Mouse (Mus musculus) embryonic facial prominence, embryonic 10.5 days (tissue): ENCODE measurements around the gene Olfr172. TPM values are rescaled to one million over a fixed set of nuclear protein-coding genes. Genes with fewer than 3 reads are reported as not detected.

Experiments used
- DNase-seq: peaks from one replicate; pipeline ENCODE4 v3.0.0-alpha.2; 2017; ENCODE audit warnings: low spot score
- H3K27ac ChIP-seq: fragments of 300-500 bp; sonication (generic); replicated peaks from 2 replicates; pipeline ENCODE4 v1.5.1; 2016; ENCODE audit warnings: mild to moderate bottlenecking
- H3K27me3 ChIP-seq: fragments of 300-500 bp; sonication (generic); replicated peaks from 2 replicates; pipeline ENCODE4 v1.6.1; 2016; ENCODE audit warnings: low read depth, mild to moderate bottlenecking; ENCODE audit not compliant: poor library complexity, severe bottlenecking
- H3K36me3 ChIP-seq: fragments of 300-500 bp; sonication (generic); replicated peaks from 2 replicates; pipeline ENCODE4 v1.6.1; 2016; ENCODE audit warnings: mild to moderate bottlenecking, moderate library complexity
- H3K4me1 ChIP-seq: fragments of 300-500 bp; sonication (generic); 2 replicates; pipeline ENCODE4 v1.6.1; 2016
- H3K4me3 ChIP-seq: fragments of 300-500 bp; sonication (generic); 2 replicates; pipeline ENCODE4 v1.5.1; 2016; ENCODE audit warnings: mild to moderate bottlenecking, moderate library complexity
- H3K9me3 ChIP-seq: fragments of 300-500 bp; sonication (generic); 2 replicates; pipeline ENCODE4 v1.6.1; 2016; ENCODE audit warnings: mild to moderate bottlenecking
- WGBS: fragments of 180-500 bp; shearing (Covaris S2); methylation state at CpG from one replicate; pipeline ENCODE4 v1.1.7; 2016; 5-methylcytosine and 5-hydroxymethylcytosine counted together
- microRNA-seq: library from miRNA; unstranded; fragments of <30 nt; microRNA quantifications from one replicate; pipeline ENCODE4, GENCODE M21; 2017
- polyA plus RNA-seq: library from polyadenylated mRNA; unstranded; fragments of >200 nt; fragmentation: Nextera tagmentation; extraction: Ambion mirVana; gene quantifications from 2 replicates; pipeline ENCODE4 v1.2.1, GENCODE M21; 2016

Gene Olfr172
- polyA plus RNA-seq, 1 experiment from 2014 or later = not detected

DNA sequence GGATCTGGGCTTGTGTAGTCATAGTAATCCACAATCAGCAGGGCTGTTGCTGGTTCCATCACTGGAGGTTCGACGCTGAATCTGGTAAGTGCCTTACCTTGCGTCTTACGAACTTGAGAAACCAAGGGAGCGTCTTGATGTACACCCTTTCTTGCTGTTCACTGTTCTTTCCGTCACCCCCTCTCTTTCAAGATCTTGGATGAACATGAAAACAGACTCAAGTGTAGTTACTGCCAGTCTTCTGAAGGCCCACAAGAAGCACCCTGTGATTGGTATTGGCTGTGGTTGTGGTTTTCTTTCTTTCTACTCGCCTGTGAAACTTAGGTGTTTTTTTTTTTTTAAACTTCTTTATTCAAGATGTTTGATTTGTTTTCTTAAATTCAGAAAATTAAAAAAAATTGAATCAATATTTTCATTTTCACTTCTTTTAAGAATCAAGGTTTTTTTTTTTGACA, 44.3 kb downstream of the Olfr172 start, which contains the start of gene Gpr15:
Gpr15 (minus strand) TSS at position 405 of the 455 bp plus-strand sequence.
- 91% methylated on average over 7 of the region's 7 CpGs for WGBS
- Histone ChIP-seq H3K9me3 (no peaks in the 10 kb centered on the region), H3K36me3 (no peaks in the 10 kb centered on the region), H3K27me3 (0 out of 2 replicates have a peak, but pooled peaks cover 3% of the 10 kb centered on the region), H3K4me1 (no peaks in the 10 kb centered on the region), H3K27ac (no peak within 1 kb of the TSS), H3K4me3 (no peak within 1 kb of the TSS)
- no peak for DNase-seq

DNA sequence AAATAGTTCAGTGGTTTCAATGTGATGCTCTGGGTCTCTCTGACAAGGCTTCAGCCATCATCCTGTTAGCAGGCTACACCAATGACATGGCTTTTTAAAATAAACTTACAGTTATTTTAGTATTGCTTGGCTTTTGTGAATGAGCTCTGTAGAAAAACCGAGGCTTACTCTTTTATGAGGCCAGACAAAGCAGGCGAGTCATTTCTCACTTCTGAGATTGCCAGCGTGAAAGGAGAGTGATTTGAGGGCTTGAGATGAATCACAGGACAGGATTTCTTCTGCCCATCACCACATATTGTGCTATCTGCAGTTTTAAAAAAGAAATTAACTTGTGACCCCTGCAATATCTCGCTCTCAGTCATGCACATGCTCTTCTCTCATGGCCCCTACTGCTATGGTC, 48.0 kb downstream of the Olfr172 start:
- 84% methylated on average over 4 of the region's 4 CpGs for WGBS
- H3K4me3 ChIP-seq = no peak overlapping the region
- 0 out of 2 replicates have a peak, but pooled peaks cover 3% of the 10 kb centered on the region for H3K27me3 ChIP-seq
- DNase-seq = no peak
- no peaks in the 10 kb centered on the region for H3K9me3 ChIP-seq
- H3K4me1 ChIP-seq = no peaks in the 10 kb centered on the region
- no peak overlapping the region for H3K27ac ChIP-seq
- H3K36me3 ChIP-seq = no peaks in the 10 kb centered on the region

- Histone ChIP-seq H3K36me3 (no peaks in the 10 kb centered on the region), H3K4me3 (no peak overlapping the region), H3K4me1 (no peaks in the 10 kb centered on the region), H3K9me3 (no peaks in the 10 kb centered on the region), H3K27me3 (0 out of 2 replicates have a peak, but pooled peaks cover 2% of the 10 kb centered on the region), H3K27ac (no peak overlapping the region)
- WGBS = 91% methylated on average over 1 of the region's 1 CpGs
- no peak for DNase-seq
These were observed 49.8 kb downstream of the Olfr172 start for GRCm38 (mm10) chr16:58713128-58713527.

- H3K27me3 ChIP-seq = no peaks in the 10 kb centered on the region
- no peaks in the 10 kb centered on the region for H3K9me3 ChIP-seq
- H3K4me1 ChIP-seq = no peaks in the 10 kb centered on the region
- H3K4me3 ChIP-seq = no peak overlapping the region
- WGBS = 73% methylated on average over 8 of the region's 8 CpGs
- no peaks in the 10 kb centered on the region for H3K36me3 ChIP-seq
- DNase-seq = no peak
- H3K27ac ChIP-seq = no peak overlapping the region
These were observed 50.8 kb downstream of the Olfr172 start for GRCm38 (mm10) chr16:58712221-58712620.

Small RNA genes lying within 50 kb of the gene (microRNA-seq; reads per million reads assigned to microRNA genes)
- gene Gm27564 = not detected

Other genes starting within 250 kb of the Olfr172 start
- gene St3gal6, start 238.9 kb downstream of the Olfr172 start, polyA plus RNA-seq = 10.3 and 11.9 TPM in 2 replicates
- not detected in 2 replicates for gene Gm813, start 146.2 kb downstream of the Olfr172 start, polyA plus RNA-seq
- not detected in 2 replicates for gene E330017A01Rik, start 124.4 kb downstream of the Olfr172 start, polyA plus RNA-seq
- gene Cpox, start 92.9 kb downstream of the Olfr172 start, polyA plus RNA-seq = 25.0 and 26.9 TPM in 2 replicates
- not detected in 2 replicates for gene Gpr15, start 44.1 kb downstream of the Olfr172 start, polyA plus RNA-seq
- gene Cldnd1, start 35.3 kb downstream of the Olfr172 start, polyA plus RNA-seq = 101 and 105 TPM in 2 replicates
- not detected in 2 replicates for gene Olfr173, start 37.1 kb upstream of the Olfr172 start, polyA plus RNA-seq
- gene Olfr175-ps1, start 63.6 kb upstream of the Olfr172 start, polyA plus RNA-seq = not detected in 2 replicates
- not detected in 2 replicates for gene Olfr177, start 111.6 kb upstream of the Olfr172 start, polyA plus RNA-seq
- not detected in 2 replicates for gene Olfr178, start 128.9 kb upstream of the Olfr172 start, polyA plus RNA-seq
- gene Olfr181, start 165.6 kb upstream of the Olfr172 start, polyA plus RNA-seq = not detected in 2 replicates
- gene Olfr180, start 166.2 kb upstream of the Olfr172 start, polyA plus RNA-seq = not detected in 2 replicates
- not detected in 2 replicates for gene Olfr183, start 232.2 kb upstream of the Olfr172 start, polyA plus RNA-seq